Mouse (Mus musculus): ENCODE results near the gene Mvb12a.

GRCm38 (mm10) chr8:71537028-71537867 is 5.5 kb upstream of the Mvb12a start, which contains the start of gene Bst2:
- TF ChIP-seq CTCF (IDR thresholded peaks at IDR 0.05; ENCODE audit: borderline replicate concordance, control insufficient read depth, extremely low read depth, insufficient read depth, low read length, poor library complexity) (no peak), POLR2A (IDR thresholded peaks at IDR 0.05; ENCODE audit: control insufficient read depth, extremely low read depth, insufficient read depth, low read length, poor library complexity) (no peak)

All from thymus, adult 2 months (tissue).